Mouse (Mus musculus) fibroblast of lung, adult 2 months (primary cell): Measurements from ENCODE around the gene Irf6.

Experiments used
- DNase-seq: peaks from one replicate; pipeline ENCODE4 v3.0.0-alpha.2; 2011; ENCODE audit warnings: low read depth

The Irf6 gene

GRCm38 (mm10) chr1:193152872-193153271 lies at the start of gene Irf6:
Irf6 (plus strand) TSS chr1:193153111.
- no peak for DNase-seq

- DNase-seq: no peak
Observed at GRCm38 (mm10) chr1:193112093-193112492, 40.8 kb upstream of the Irf6 start.

DNA sequence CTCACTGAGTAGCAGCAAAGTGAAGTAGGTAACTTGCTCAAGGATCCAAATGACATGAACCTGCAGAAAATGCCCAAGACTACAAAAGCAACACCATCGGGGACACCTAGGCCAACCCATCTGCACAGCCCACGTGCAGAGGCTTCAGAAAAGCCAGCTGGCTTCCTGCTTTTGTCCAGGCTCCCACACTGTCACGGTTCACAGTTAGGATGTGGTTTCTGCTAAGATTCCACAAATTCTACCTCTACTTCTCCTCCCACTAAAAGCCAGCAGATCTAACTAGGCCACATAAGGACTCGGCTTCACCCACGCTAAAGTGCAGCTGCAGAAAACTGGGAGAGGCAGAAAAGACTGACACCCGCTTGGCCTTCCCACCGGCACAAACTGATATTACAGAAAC lies 30.1 kb upstream of the Irf6 start:
- no peak for DNase-seq

- no peak for DNase-seq
Observed at GRCm38 (mm10) chr1:193123290-193123689, 29.6 kb upstream of the Irf6 start.

- DNase-seq: no peak
Observed at GRCm38 (mm10) chr1:193125835-193126234, 27.1 kb upstream of the Irf6 start.

DNA sequence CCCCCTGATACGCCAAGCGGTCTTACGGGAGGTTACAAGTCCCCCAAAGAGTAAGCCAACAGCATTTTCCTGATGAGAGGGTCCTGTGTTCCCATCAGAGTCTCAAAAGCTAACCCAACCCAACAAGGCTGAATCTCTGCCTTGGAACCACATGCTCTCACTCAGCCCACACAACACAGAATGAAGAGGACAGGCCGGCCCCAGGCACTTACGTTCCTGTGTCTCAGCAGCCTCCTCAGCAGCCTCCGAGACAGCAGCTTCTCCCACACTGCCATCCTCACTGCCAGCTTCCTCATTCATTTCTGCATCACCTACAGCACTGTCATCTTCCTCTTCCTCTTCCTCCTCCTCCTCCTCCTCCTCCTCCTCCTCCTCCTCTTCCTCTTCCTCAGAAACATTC lies 24.9 kb upstream of the Irf6 start:
- DNase-seq: no peak

DNA sequence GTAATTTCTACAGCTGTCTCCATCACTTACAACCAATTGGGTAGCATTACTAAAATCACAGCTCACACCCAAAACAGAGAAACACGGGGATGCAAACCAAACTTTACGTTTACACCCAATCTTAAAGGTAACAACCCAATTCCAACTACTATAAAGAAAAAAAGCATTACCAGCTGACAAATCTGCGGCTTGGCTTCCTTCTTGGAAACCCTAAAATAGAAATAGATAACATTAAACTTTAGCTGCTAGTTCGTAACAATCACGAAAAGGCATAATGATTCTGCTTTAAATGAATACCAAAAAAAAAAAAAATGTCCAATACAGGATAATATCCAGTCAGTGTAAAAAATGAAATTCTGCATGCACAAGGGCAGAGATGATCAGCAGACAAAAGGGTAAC lies 23.6 kb upstream of the Irf6 start:
- DNase-seq: no peak

GRCm38 (mm10) chr1:193129786-193130455 lies 23.0 kb upstream of the Irf6 start, which contains the start of gene Diexf:
Diexf (minus strand) TSS chr1:193130272.
- DNase-seq: peak; percentile 95

GRCm38 (mm10) chr1:193130456-193130825 lies 22.5 kb upstream of the Irf6 start:
- no peak for DNase-seq

DNA sequence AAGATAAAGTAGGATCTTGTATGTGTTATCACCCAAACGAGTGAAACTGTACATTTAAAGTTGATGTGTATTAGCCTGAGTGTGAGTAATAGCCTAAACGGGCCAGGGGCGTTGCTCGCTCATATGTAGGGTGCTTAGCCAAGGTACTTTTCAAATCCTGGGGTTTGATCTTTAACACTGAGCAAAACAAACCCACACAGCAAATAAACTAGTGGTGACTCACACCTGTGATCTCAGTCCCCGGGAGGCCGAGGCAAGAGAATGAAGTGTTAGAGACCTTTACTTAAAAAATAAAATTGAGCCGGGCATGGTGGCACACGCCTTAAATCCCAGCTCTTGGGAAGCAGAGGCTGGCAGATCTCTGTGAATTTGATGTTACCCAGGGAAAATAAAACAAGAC lies 22.1 kb upstream of the Irf6 start:
- DNase-seq: no peak

GRCm38 (mm10) chr1:193131311-193131948 lies 21.5 kb upstream of the Irf6 start:
- no peak for DNase-seq

DNA sequence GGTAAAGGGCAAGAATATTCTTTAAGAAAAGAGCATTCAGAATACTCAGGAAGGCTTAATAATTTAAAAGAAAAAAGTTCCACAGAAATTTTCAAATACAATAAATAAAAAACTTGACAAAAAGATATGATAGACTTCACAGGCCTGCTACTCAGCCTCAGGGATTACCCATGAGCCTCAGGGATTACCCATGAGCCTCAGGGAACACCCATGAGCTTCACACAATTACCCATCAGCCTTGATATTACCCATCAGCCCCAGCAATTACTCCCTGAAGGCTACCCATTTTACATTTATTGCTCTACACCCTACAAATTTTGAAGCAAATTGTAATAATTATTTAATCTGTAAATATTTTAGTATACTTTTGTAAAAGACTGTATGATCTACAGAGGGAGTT lies 20.5 kb upstream of the Irf6 start:
- DNase-seq: no peak

DNA sequence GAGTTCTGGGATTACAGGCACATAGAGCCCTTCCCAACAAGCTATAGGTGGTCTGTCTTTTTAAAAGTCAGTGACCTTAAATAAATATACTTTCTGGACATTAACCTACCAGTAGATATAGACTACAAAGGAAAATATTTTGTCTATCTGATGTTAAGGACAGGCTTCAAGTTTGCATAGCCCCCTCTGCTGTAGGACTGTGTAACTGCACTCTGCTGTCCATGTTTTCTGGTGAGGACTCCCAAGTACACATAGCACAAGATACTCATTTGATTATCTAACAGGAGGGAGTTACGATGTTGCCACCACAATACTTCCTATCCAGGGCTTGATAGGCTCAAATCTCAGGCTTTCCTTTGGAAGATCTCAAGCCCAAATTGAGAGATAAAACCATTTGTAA lies 19.2 kb upstream of the Irf6 start:
- no peak for DNase-seq

DNA sequence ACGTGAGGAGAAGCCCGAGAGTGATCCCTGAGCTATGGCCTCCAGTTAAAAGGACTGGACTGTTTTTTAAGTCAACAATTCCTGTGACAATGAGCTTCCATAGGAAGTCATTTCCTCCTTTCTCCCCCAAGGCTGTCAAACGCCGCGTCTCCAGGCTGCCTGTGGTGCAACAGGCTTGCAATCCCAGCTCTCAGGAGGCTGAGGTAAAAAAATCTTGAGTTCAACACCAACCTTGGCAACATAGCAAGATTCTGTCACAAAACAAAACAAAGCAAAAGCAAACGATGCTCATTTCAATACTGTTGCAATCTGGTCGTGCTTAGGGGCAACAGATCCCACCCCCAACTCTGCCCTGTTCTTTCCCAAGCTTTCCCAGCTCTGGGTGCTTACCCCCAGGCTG lies 14.8 kb upstream of the Irf6 start:
- peak; percentile 55 for DNase-seq

DNA sequence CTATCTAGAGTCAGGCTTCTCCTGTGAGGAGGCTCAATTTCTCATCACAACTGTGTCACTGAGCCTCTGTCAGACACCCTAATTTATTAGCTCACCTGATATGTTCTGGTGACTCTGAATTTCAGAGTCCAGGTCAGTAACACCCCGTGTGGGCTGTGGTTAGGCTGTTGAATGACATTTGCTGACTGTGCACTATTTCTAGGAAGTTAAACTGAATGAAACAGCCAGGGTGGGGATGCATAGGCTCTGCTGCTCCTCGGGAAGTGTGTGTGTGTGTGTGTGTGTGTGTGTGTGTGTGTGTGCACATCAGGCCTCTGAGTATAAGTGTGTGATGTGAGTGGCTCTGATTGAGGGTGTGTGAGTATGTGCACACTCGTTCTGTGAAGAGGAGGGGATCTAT lies 14.2 kb upstream of the Irf6 start:
- no peak for DNase-seq

GRCm38 (mm10) chr1:193141118-193141517 lies 11.8 kb upstream of the Irf6 start:
- no peak for DNase-seq

- no peak for DNase-seq
Observed at GRCm38 (mm10) chr1:193142517-193143062, 10.3 kb upstream of the Irf6 start.

DNA sequence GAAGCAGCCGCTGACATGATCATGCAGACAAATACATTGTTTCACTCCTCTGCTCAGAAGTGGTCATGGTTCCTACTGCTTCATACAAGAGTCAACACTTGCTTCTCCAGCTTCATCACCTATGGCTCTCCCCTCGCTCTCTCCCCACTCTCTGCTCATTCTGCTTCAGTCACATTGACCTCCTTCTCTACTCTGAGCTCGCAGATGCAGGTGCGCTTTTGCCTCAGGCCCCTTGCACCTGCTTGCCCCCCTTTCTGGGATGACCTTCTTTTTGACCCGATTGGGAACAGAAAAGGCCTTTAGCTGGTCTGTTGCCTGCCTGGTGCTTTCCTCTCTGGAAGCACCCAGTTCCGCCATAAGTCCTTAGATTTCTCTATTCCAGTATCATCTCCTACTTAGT lies 8.4 kb upstream of the Irf6 start:
- DNase-seq: no peak

GRCm38 (mm10) chr1:193145101-193145500 lies 7.8 kb upstream of the Irf6 start:
- no peak for DNase-seq

DNA sequence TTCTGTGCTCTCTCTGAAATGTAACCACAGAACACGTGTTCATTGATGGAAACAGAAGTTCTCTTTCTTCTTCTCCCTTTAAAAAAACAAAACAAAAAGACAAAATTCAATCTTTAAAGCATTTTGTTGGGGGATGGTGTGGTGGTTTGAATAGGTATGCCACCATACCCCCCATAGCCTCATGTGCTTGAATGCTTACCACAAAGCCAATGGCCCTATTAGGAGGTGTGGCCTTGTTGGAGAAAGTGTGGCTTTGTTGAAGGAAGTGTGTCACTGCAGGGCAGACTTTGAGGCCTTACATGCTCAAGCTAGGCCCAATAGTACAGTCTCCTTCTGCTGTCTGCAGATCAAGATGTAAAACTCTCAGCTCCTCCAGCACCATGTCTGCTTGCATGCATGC lies 6.5 kb upstream of the Irf6 start:
- DNase-seq: no peak

GRCm38 (mm10) chr1:193149231-193149630 lies 3.7 kb upstream of the Irf6 start:
- no peak for DNase-seq

- no peak for DNase-seq
Observed at GRCm38 (mm10) chr1:193151134-193151533, 1.8 kb upstream of the Irf6 start.

GRCm38 (mm10) chr1:193153561-193153960 lies 650 bp downstream of the Irf6 start:
- DNase-seq: no peak
